Mouse (Mus musculus) ES-E14 (cell line): ENCODE data around the gene Cryba1. TPM values are rescaled to one million over a fixed set of nuclear protein-coding genes. Genes with fewer than 3 reads are reported as not detected.
A peak's percentile ranks its signal among the peaks of the same experiment; 100 is the strongest.

Experiments
- DNase-seq: peaks from one replicate; pipeline ENCODE4 v3.0.0-alpha.2; 2013; ENCODE audit warnings: low read depth, low spot score
- H3K27ac ChIP-seq: 2 replicates; pipeline ENCODE4 v1.5.1; 2012; ENCODE audit warnings: low read depth, mild to moderate bottlenecking, low read length, moderate library complexity, mixed read lengths; ENCODE audit not compliant: poor library complexity, insufficient read depth, severe bottlenecking
- H3K36me3 ChIP-seq: 2 replicates; pipeline ENCODE4 v1.6.1; 2012; ENCODE audit warnings: mild to moderate bottlenecking, low read length, moderate library complexity, mixed read lengths; ENCODE audit not compliant: control insufficient read depth, poor library complexity, insufficient read depth, severe bottlenecking
- H3K4me1 ChIP-seq, 2 experiments: fragments of 150-350 bp in 1 of 2; sonication (generic) in 1 of 2; 2 replicates each; pipeline ENCODE4 v1.6.1; 2012; ENCODE audit warnings: low read length in 2 of 2, mild to moderate bottlenecking in 1 of 2, mixed read lengths in 1 of 2; ENCODE audit not compliant: control insufficient read depth in 2 of 2, insufficient read depth in 2 of 2, poor library complexity in 1 of 2
- H3K4me3 ChIP-seq, 2 experiments: fragments of 150-350 bp in 1 of 2; sonication (generic) in 1 of 2; 2 replicates each; pipeline ENCODE4 v1.5.1; 2012; ENCODE audit warnings: low read length in 2 of 2, low read depth in 1 of 2, mild to moderate bottlenecking in 1 of 2, mixed read lengths in 1 of 2; ENCODE audit not compliant: insufficient read depth in 1 of 2, poor library complexity in 1 of 2, severe bottlenecking in 1 of 2
- H3K9ac ChIP-seq: 2 replicates; pipeline ENCODE4 v1.6.1; 2012; ENCODE audit warnings: low read depth, mild to moderate bottlenecking, low read length, mixed read lengths; ENCODE audit not compliant: poor library complexity, insufficient read depth, severe bottlenecking
- H3K9me3 ChIP-seq: fragments of 150-350 bp; sonication (generic); 2 replicates; pipeline ENCODE4 v1.6.1; 2012; ENCODE audit warnings: low read depth, mild to moderate bottlenecking, low read length; ENCODE audit not compliant: control insufficient read depth, insufficient read depth
- CHD2 ChIP-seq: IDR thresholded peaks from 2 replicates; pipeline ENCODE4 v1.6.1; 2014; ENCODE audit warnings: mild to moderate bottlenecking, low read depth, low read length, inconsistent platforms
- HCFC1 ChIP-seq: IDR thresholded peaks from 2 replicates; pipeline ENCODE4 v1.6.1; 2012; ENCODE audit warnings: low read length, inconsistent platforms, borderline replicate concordance; ENCODE audit not compliant: insufficient read depth
- MAFK ChIP-seq: IDR thresholded peaks from 2 replicates; pipeline ENCODE4 v1.6.1; 2014; ENCODE audit warnings: mild to moderate bottlenecking, low read depth, low read length, inconsistent platforms; ENCODE audit not compliant: insufficient read depth
- ZC3H11A ChIP-seq: IDR thresholded peaks from 2 replicates; pipeline ENCODE4 v1.6.1; 2012; ENCODE audit warnings: low read depth, mild to moderate bottlenecking, inconsistent platforms, low read length, borderline replicate concordance
- ZNF384 ChIP-seq: IDR thresholded peaks from 2 replicates; pipeline ENCODE4 v1.6.1; 2012; ENCODE audit warnings: low read depth, low read length, inconsistent platforms
- in situ Hi-C, 2 experiments: fragments of 600-800 bp; cut with MboI; formaldehyde crosslinking; loops; one replicate each; pipeline ENCODE4 v1.15.1; 2025; ENCODE audit warnings: low sequenced_read_pairs in 2 of 2, inconsistent platforms in 1 of 2; ENCODE audit not compliant: unreplicated experiment in 2 of 2
- total RNA-seq: library from RNA; depleted of rRNA; stranded (reverse); fragments of 300-350 nt; gene quantifications from 2 replicates; pipeline ENCODE4 v1.2.3, GENCODE M21; 2012; rRNA removed

The Cryba1 gene
- total RNA-seq, 1 experiment: not detected

DNA sequence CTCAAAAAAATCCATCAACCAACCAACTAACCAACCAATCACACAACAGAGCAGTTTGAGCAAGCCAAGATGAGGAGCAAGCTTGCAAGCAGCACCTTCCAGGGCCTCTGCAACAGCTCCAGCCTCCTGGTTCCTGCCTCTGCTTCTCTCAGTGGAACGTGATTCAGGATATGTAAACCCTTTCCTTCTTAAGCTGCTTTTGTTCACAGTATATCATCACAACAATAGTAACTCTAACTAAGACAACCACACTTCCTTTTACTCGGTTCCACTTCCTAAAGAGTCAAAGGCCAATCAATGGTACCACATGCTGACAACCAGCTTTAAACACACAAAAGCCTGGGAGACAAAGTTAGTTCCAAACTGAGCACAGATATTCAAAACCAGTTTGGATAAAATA lies 45.1 kb downstream of the Cryba1 start:
- H3K27ac ChIP-seq: peak overlapping the region; percentile 94; the same call in 1 of the 2 replicates
- H3K4me1 ChIP-seq: peaks cover 9 to 14% of the 10 kb centered on the region in 2 experiments
- in situ Hi-C loops: no loop called here
- no peaks in the 10 kb centered on the region for H3K9me3 ChIP-seq
- no peak overlapping the region for H3K4me3 ChIP-seq
- DNase-seq: peak; percentile 68
- TF ChIP-seq CHD2 (no peak; the same call in 1 of the 2 replicates), ZNF384 (no peak), ZC3H11A (no peak), MAFK (no peak), HCFC1 (no peak)
- H3K9ac ChIP-seq: no peak overlapping the region
- H3K36me3 ChIP-seq: no peaks in the 10 kb centered on the region

DNA sequence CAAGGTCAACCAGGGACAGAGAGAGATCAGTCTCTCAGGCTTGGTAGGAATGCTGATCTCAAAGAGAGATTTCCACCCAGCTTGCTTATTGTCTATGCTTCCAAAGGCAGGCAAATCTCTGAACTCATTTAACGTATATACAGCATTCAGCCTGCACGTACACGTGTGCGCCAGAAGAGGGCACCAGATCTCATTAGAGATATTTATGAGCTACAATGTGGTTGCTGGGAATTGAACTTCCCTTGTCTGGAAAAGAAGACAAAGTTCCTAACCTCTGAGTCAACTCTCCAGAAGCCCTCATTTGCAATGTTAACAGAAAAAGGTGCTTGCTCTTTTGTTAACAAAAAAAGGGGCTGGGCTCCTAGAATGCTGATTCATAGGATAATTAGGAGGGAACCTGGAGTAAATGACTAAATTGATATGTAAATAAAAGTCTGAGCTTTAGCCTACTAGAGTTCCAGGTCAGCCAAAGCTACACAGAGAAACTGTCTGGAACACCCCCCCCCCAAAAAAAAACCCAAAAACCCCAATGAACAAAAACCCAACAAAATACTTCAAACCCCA lies 51.6 kb downstream of the Cryba1 start:
- H3K9ac ChIP-seq: no peak overlapping the region; the same call in 1 of the 2 replicates
- H3K9me3 ChIP-seq: no peaks in the 10 kb centered on the region
- no peak overlapping the region for H3K4me3 ChIP-seq
- TF ChIP-seq HCFC1 (peak; percentile 37; the same call in 1 of the 2 replicates), CHD2 (0 out of 2 replicates have a peak, but pooled peaks have one; percentile 32), ZNF384 (no peak), ZC3H11A (peak; percentile 16; the same call in 1 of the 2 replicates), MAFK (peak; percentile 93)
- peaks cover 7 to 8% of the 10 kb centered on the region in 2 experiments for H3K4me1 ChIP-seq
- DNase-seq: peak; percentile 89
- in situ Hi-C loops: no loop called here
- peak overlapping the region; percentile 79; the same call in 1 of the 2 replicates for H3K27ac ChIP-seq
- H3K36me3 ChIP-seq: no peaks in the 10 kb centered on the region

DNA sequence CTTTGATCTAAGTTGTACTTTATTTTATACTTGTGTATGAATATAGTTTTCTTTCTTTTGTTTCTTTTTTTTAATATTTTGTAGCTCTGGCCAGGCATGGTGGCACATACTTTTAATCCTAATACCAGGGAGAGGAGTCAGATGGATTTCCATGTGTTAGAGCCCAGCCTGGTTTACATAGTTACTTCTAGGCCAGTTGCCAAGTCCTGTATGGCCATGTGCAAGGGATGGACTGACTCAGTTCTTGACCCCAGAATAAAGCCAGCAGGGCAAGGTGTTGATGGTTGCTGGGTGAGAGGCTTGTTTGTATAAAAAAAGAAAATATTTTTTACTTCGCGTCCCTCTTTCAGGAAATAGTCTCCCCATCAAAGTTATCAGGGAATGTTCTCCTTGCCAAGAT lies 52.3 kb downstream of the Cryba1 start:
- Histone ChIP-seq H3K9ac (no peak overlapping the region), H3K9me3 (no peaks in the 10 kb centered on the region), H3K27ac (peak overlapping the region; percentile 75; the same call in 1 of the 2 replicates), H3K4me1 (peaks cover 7% of the 10 kb centered on the region in 2 experiments), H3K4me3 (no peak overlapping the region), H3K36me3 (no peaks in the 10 kb centered on the region)
- no peak for DNase-seq
- TF ChIP-seq MAFK (no peak), CHD2 (no peak), ZC3H11A (no peak), HCFC1 (no peak)
- in situ Hi-C loops: no loop called here

Other genes with a start within 250 kb of the Cryba1 start
- 7.0 and 10.7 TPM in 2 replicates for gene Ankrd13b, start 235.6 kb downstream of the Cryba1 start, total RNA-seq
- gene Git1, start 231.7 kb downstream of the Cryba1 start, total RNA-seq: 43.1 and 55.2 TPM in 2 replicates
- 1.6 and 1.7 TPM in 2 replicates for gene Abhd15, start 210.2 kb downstream of the Cryba1 start, total RNA-seq
- gene Trp53i13, start 209.3 kb downstream of the Cryba1 start, total RNA-seq: 18.4 and 23.5 TPM in 2 replicates
- 0.26 TPM in 1 of 2 replicates, not detected in the other for gene Gm10392, start 206.1 kb downstream of the Cryba1 start, total RNA-seq
- gene Taok1, start 117.5 kb downstream of the Cryba1 start, total RNA-seq: 48.4 and 60.8 TPM in 2 replicates
- 153 and 165 TPM in 2 replicates for gene Nufip2, start 39.1 kb downstream of the Cryba1 start, total RNA-seq
- gene Myo18a, start 38.0 kb upstream of the Cryba1 start, total RNA-seq: 33.3 and 46.5 TPM in 2 replicates
- gene Gm10277, start 62.5 kb upstream of the Cryba1 start, total RNA-seq: 0.18 and 0.32 TPM in 2 replicates
- gene Pipox, start 168.8 kb upstream of the Cryba1 start, total RNA-seq: 27.3 and 33.3 TPM in 2 replicates
- 0.45 and 0.63 TPM in 2 replicates for gene Sez6, start 205.5 kb upstream of the Cryba1 start, total RNA-seq